Mouse (Mus musculus) embryonic facial prominence, embryonic 12.5 days (tissue): Measurements from ENCODE around the gene Sppl3. TPM values are rescaled to one million over a fixed set of nuclear protein-coding genes. Genes with fewer than 3 reads are reported as not detected.
A peak's percentile ranks its signal among the peaks of the same experiment; 100 is the strongest.
"Not testable (repeated sequence)": the region's sequence is repeated elsewhere in the genome, so short reads cannot be mapped to it uniquely, and the experiment has no call there.

Experiments used
- ATAC-seq: fragments of 200-750 bp; cut with Nextera tagmentation; 2 replicates; pipeline ENCODE4 v1.8.0; 2017; ENCODE audit not compliant: insufficient number of reproducible peaks, insufficient read depth, low FRiP score, low TSS enrichment
- H3K27ac ChIP-seq: fragments of 300-500 bp; sonication (generic); 2 replicates; pipeline ENCODE4 v1.5.1; 2016; ENCODE audit warnings: mild to moderate bottlenecking
- H3K27me3 ChIP-seq: fragments of 300-500 bp; sonication (generic); 2 replicates; pipeline ENCODE4 v1.6.1; 2016; ENCODE audit warnings: mild to moderate bottlenecking, moderate library complexity
- H3K36me3 ChIP-seq: fragments of 300-500 bp; sonication (generic); 2 replicates; pipeline ENCODE4 v1.6.1; 2016; ENCODE audit warnings: mild to moderate bottlenecking
- H3K4me1 ChIP-seq: fragments of 300-500 bp; sonication (generic); 2 replicates; pipeline ENCODE4 v1.6.1; 2016
- H3K4me2 ChIP-seq: fragments of 300-500 bp; sonication (generic); replicated peaks from 2 replicates; pipeline ENCODE4 v1.6.1; 2016; ENCODE audit warnings: mild to moderate bottlenecking, moderate library complexity
- H3K4me3 ChIP-seq: fragments of 300-500 bp; sonication (generic); 2 replicates; pipeline ENCODE4 v1.5.1; 2016; ENCODE audit warnings: mild to moderate bottlenecking
- H3K9ac ChIP-seq: fragments of 300-500 bp; sonication (generic); 2 replicates; pipeline ENCODE4 v1.6.1; 2016; ENCODE audit warnings: mild to moderate bottlenecking, moderate library complexity
- H3K9me3 ChIP-seq: fragments of 300-500 bp; sonication (generic); 2 replicates; pipeline ENCODE4 v1.6.1; 2016; ENCODE audit warnings: mild to moderate bottlenecking, moderate library complexity
- WGBS: fragments of 180-500 bp; shearing (Covaris S2); methylation state at CpG from one replicate; pipeline ENCODE4 v1.1.7; 2016; 5-methylcytosine and 5-hydroxymethylcytosine counted together
- polyA plus RNA-seq: library from polyadenylated mRNA; unstranded; fragments of >200 nt; fragmentation: Nextera tagmentation; extraction: Ambion mirVana; gene quantifications from 2 replicates; pipeline ENCODE4 v1.2.1, GENCODE M21; 2016

Gene Sppl3
- polyA plus RNA-seq, 1 experiment from 2014 or later, result 19.9 TPM

DNA sequence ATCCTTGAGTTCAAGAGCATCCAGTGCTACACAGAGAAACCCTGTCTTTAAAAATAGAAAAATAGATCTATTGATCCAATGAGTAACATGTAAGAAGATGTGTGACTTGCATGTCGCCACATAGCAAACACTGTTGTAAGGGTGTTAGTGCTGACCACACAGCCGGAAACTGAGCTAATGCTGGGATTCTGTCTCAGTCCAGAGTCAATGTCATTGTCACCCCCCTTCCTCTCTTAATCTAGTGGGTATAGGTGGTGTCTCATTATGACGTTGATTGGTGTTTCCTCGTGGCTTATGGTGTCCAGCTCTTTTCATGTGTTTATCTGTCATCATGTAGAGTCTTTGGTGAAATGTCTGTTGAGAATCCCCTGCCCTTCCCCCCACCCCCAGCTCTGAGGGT lies 55.3 kb downstream of the Sppl3 start:
- 0 out of 2 replicates have a peak, but pooled peaks cover 2% of the 10 kb centered on the region for H3K4me1 ChIP-seq
- H3K36me3 ChIP-seq, result peaks cover 15% of the 10 kb centered on the region
- WGBS, result 83% methylated on average over 4 of the region's 4 CpGs
- no peak overlapping the region for H3K4me2 ChIP-seq
- no peak overlapping the region for H3K9ac ChIP-seq
- no peaks in the 10 kb centered on the region for H3K27me3 ChIP-seq
- no peak overlapping the region for H3K4me3 ChIP-seq
- ATAC-seq, result no peak
- no peak overlapping the region for H3K27ac ChIP-seq
- no peaks in the 10 kb centered on the region for H3K9me3 ChIP-seq

DNA sequence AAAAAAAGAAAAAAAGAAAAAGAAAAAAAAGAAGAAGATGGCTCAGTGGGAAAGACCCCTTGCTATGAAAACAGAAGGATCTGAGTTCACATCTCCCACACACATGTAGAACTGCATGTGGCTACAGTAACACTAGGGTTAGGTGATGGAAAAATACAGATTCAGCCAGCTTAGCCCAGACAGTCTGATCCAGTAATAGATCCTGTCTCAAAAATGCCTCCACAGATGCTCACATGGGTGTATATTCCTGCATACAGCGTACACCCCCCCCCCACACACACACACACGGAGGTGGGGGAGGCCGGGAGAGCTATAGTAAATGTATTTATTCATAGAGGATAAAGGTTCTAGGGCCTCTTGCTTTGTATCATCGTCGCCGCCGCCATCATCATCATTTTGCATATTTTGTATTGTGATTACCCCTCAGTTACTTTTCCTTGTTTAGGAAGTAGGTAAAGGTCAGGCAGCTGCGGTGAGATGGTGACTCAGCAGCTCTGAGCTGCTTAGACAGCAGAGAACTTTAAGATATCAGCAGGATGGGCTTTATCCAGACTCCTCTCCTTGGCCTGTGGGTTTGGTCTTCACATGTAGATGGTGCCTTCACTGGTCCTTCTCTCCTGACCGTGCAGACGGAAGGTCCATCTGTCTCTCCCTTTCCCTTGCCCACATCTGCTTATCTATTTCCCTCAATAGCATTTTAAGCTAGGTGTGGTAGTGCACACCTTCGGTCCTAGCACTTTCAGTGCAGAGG lies 57.9 kb downstream of the Sppl3 start:
- Histone ChIP-seq H3K36me3 (peaks cover 4% of the 10 kb centered on the region; the same call in 1 of the 2 replicates), H3K27me3 (no peaks in the 10 kb centered on the region), H3K9ac (no peak overlapping the region), H3K9me3 (no peaks in the 10 kb centered on the region), H3K4me2 (no peak overlapping the region), H3K4me3 (no peak overlapping the region), H3K27ac (no peak overlapping the region), H3K4me1 (0 out of 2 replicates have a peak, but pooled peaks cover 7% of the 10 kb centered on the region)
- no peak for ATAC-seq
- WGBS, result 91% methylated on average over 11 of the region's 11 CpGs

GRCm38 (mm10) chr5:115069611-115070010 lies 58.7 kb downstream of the Sppl3 start:
- Histone ChIP-seq H3K4me3 (no peak overlapping the region), H3K9ac (no peak overlapping the region), H3K9me3 (no peaks in the 10 kb centered on the region), H3K36me3 (peaks cover 4% of the 10 kb centered on the region; the same call in 1 of the 2 replicates), H3K4me1 (0 out of 2 replicates have a peak, but pooled peaks cover 7% of the 10 kb centered on the region), H3K27me3 (no peaks in the 10 kb centered on the region), H3K4me2 (no peak overlapping the region), H3K27ac (no peak overlapping the region)
- no peak for ATAC-seq
- WGBS, result 90% methylated on average over 3 of the region's 3 CpGs

- Histone ChIP-seq H3K27me3 (no peaks in the 10 kb centered on the region), H3K36me3 (peaks cover 6% of the 10 kb centered on the region), H3K9me3 (no peaks in the 10 kb centered on the region), H3K4me2 (no peak overlapping the region), H3K9ac (no peak overlapping the region), H3K4me1 (0 out of 2 replicates have a peak, but pooled peaks cover 7% of the 10 kb centered on the region), H3K27ac (no peak overlapping the region), H3K4me3 (no peak overlapping the region)
- WGBS, result 95% methylated on average over 2 of the region's 2 CpGs
- ATAC-seq, result no peak
Measured at GRCm38 (mm10) chr5:115070457-115070856, 59.5 kb downstream of the Sppl3 start.

DNA sequence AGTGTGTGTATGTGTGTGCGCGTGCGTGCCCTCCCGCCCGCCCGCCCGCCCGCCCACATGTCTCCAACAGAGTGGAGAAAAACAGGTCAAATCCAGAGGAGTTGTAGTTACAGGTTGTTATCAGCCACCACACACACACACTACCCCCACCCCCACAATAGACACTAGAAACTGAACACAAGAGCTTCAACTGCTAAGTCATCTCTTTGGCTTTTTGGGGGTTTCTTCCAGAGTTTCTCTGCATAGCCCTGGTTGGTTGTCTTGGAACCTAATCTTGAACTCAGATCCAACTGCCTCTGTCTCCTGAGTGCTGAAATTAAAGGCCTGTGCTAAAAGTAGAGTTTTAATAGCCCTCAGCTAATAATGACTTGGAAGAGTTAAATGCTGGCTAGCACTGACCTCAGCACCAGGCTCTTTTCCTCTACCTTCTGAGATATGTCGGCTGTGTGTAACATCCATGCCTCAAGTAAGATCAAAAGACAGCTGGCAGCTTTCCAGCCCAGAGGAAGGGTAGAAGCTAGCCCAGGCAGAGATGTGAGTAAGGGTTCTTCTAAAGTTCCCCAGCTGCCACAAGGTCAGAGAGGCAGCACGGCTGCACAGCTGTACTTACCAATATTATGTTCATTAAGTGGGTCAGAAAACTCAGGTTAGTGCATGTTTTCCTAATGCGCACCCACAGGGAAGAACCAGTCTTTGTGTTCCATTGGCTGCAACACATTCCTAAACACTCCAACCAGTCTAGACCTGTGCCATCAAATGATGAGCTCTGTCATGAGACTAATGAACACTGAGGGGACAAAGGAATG lies 60.4 kb downstream of the Sppl3 start:
- Histone ChIP-seq H3K36me3 (peaks cover 10% of the 10 kb centered on the region), H3K27ac (0 out of 2 replicates have a peak overlapping the region, but pooled peaks have one; percentile 50), H3K9me3 (no peaks in the 10 kb centered on the region), H3K4me3 (no peak overlapping the region), H3K9ac (no peak overlapping the region), H3K4me1 (0 out of 2 replicates have a peak, but pooled peaks cover 7% of the 10 kb centered on the region), H3K27me3 (no peaks in the 10 kb centered on the region), H3K4me2 (no peak overlapping the region)
- 90% methylated on average over 11 of the region's 11 CpGs for WGBS
- no peak for ATAC-seq

DNA sequence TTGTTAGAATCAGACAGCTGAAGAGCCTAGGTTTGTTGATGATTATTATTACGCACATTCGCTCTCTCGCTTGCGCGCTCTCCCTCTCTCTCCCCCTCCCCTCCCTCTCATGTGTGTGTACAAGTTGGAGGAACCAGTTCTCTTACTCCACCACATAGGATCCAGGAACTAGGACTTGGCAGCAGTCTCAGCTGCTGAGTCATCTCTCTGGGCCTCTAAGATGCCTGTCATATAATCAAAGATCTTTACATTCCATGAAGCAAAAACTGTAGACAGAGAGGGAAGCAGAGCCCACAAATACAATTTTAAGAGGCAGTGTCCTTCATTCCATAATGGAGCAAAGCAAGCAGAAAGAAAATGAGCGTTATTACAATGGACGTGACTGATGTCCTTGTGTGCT lies 61.2 kb downstream of the Sppl3 start:
- 0 out of 2 replicates have a peak overlapping the region, but pooled peaks have one; percentile 14 for H3K27ac ChIP-seq

GRCm38 (mm10) chr5:115073306-115073705 lies 62.4 kb downstream of the Sppl3 start:
- peaks cover 10% of the 10 kb centered on the region for H3K36me3 ChIP-seq
- H3K27me3 ChIP-seq, H3K4me1 ChIP-seq, H3K9ac ChIP-seq, H3K4me2 ChIP-seq, H3K9me3 ChIP-seq, H3K4me3 ChIP-seq, ATAC-seq, H3K27ac ChIP-seq: not testable (repeated sequence)
- 93% methylated on average over 8 of the region's 8 CpGs for WGBS

More for the DNA sequence above, 61.2 kb downstream of the Sppl3 start:
- Histone ChIP-seq H3K4me2 (no peak overlapping the region), H3K36me3 (peaks cover 10% of the 10 kb centered on the region), H3K27me3 (no peaks in the 10 kb centered on the region), H3K4me1 (0 out of 2 replicates have a peak, but pooled peaks cover 7% of the 10 kb centered on the region), H3K4me3 (no peak overlapping the region), H3K9me3 (no peaks in the 10 kb centered on the region), H3K9ac (no peak overlapping the region)
- ATAC-seq, result no peak
- 94% methylated on average over 7 of the region's 7 CpGs for WGBS

GRCm38 (mm10) chr5:115074749-115075148 lies 63.8 kb downstream of the Sppl3 start:
- Histone ChIP-seq H3K4me3 (no peak overlapping the region), H3K9ac (no peak overlapping the region), H3K4me1 (0 out of 2 replicates have a peak, but pooled peaks cover 7% of the 10 kb centered on the region), H3K27ac (no peak overlapping the region), H3K4me2 (no peak overlapping the region), H3K36me3 (peaks cover 10% of the 10 kb centered on the region), H3K27me3 (no peaks in the 10 kb centered on the region), H3K9me3 (no peaks in the 10 kb centered on the region)
- WGBS, result 82% methylated on average over 4 of the region's 4 CpGs
- no peak for ATAC-seq

DNA sequence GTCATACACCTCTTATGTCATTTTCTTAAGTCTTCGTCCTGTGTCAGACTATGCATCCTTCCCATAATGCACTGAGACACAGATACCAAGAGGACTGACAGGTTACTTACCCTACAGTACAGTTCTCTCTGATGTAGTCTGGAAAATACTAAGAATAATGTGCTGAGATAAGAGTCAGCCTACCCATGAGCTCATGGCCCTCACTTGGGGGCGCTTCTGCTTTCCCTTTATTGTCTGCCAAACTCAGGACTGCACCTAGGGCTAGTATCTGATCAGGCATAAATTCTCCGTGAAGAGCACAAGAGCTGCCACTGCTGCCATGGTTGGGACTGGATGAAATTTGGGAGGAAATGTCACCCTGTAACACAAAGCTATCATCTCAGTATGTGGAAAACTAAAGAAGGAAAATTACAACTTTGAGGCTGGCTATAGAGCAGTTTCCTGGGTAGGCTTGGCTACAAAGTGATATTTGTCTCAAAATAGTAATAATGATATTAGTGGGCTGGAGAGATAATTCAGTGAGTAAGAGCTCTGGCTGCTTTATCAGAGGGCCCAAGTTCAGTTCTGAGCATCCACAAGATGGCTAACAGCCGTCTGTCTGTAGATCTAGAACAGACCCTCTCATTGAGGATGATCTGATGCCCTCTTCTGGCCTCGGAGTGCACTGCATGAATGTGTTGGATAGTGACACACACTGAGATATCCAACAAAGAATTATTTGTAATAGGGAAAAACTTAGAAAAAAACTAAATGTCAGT lies 65.4 kb downstream of the Sppl3 start:
- no peak for ATAC-seq
- WGBS, result 58% methylated on average over 5 of the region's 5 CpGs
- H3K9ac ChIP-seq, result no peak overlapping the region

DNA sequence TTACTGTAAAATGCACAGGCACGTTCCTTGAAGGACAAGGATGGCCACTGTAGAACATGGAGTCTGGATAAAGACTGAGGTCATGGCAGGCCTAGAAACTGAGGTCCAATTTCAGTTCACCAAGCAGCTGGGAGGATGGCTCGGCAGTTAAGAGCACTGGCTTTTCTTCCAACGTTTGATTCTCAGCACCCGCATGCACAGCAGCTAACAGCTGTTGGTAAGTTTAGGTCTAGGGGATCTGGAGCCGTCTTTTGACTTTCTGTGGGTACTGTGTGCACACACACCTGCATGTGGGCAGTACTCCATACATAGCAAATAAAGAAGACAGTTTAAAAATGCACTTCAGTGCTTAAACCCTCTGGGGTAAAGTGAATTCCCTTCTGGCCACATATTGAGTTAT lies 70.7 kb downstream of the Sppl3 start:
- Histone ChIP-seq H3K27me3 (no peaks in the 10 kb centered on the region), H3K9me3 (no peaks in the 10 kb centered on the region), H3K9ac (no peak overlapping the region), H3K27ac (no peak overlapping the region), H3K36me3 (peaks cover 41% of the 10 kb centered on the region), H3K4me2 (no peak overlapping the region), H3K4me3 (no peak overlapping the region), H3K4me1 (no peaks in the 10 kb centered on the region)
- 81% methylated on average over 5 of the region's 5 CpGs for WGBS
- ATAC-seq, result no peak

More for the DNA sequence above, 65.4 kb downstream of the Sppl3 start:
- peaks cover 10% of the 10 kb centered on the region for H3K36me3 ChIP-seq
- no peak overlapping the region for H3K4me3 ChIP-seq
- 0 out of 2 replicates have a peak, but pooled peaks cover 4% of the 10 kb centered on the region for H3K4me1 ChIP-seq
- H3K9me3 ChIP-seq, result no peaks in the 10 kb centered on the region
- H3K27ac ChIP-seq, result no peak overlapping the region
- H3K27me3 ChIP-seq, result no peaks in the 10 kb centered on the region
- no peak overlapping the region for H3K4me2 ChIP-seq

DNA sequence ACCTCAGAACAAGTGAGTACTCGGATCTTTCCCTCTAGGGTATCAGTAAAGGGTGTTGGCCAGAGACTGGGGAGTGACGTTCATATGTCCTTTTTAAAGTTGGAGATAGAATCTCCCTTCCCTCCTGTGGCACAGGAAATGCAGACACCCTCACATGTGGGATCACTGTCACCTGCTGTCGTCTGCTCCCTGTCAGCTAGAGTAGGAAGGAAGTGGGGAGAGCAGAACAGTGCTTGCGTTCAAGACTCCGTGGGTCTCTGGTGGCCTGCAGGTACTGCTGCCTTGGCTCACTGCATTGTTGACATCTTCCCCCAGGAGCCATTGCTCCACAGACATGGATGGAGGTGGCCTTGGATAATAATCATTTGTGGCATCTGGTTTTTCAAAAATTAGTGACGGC lies 72.6 kb downstream of the Sppl3 start:
- Histone ChIP-seq H3K27ac (no peak overlapping the region), H3K4me2 (no peak overlapping the region), H3K9me3 (no peaks in the 10 kb centered on the region), H3K4me1 (no peaks in the 10 kb centered on the region), H3K27me3 (no peaks in the 10 kb centered on the region), H3K9ac (no peak overlapping the region), H3K36me3 (peaks cover 56% of the 10 kb centered on the region), H3K4me3 (no peak overlapping the region)
- WGBS, result 86% methylated on average over 6 of the region's 6 CpGs
- no peak for ATAC-seq
